Mouse (Mus musculus): Measurements from ENCODE around the gene Myom1. TPM values are rescaled to one million over a fixed set of nuclear protein-coding genes. Genes with fewer than 3 reads are reported as not detected.

The Myom1 gene
- polyA plus RNA-seq, 1 experiment: 111 TPM

GRCm38 (mm10) chr17:71155271-71155670 lies 152.8 kb downstream of the Myom1 start:
- Histone ChIP-seq H3K27ac (ENCODE audit: control insufficient read depth, insufficient read depth, low read depth, low read length, poor library complexity) (no peak overlapping the region), H3K4me3 (replicated peaks; ENCODE audit: control insufficient read depth, low read depth, low read length) (no peak overlapping the region), H3K4me1 (ENCODE audit: control insufficient read depth, insufficient read depth, low read length) (no peaks in the 10 kb centered on the region)
- TF ChIP-seq POLR2A (IDR thresholded peaks at IDR 0.05; ENCODE audit: borderline replicate concordance, control insufficient read depth, low read depth, low read length): no peak
- TF ChIP-seq CTCF (IDR thresholded peaks at IDR 0.05; ENCODE audit: control insufficient read depth, insufficient read depth, low read length): no peak
- 82% methylated on average over 1 of the region's 1 CpGs for WGBS

- TF ChIP-seq CTCF (IDR thresholded peaks at IDR 0.05; ENCODE audit: control insufficient read depth, insufficient read depth, low read length) (no peak), POLR2A (IDR thresholded peaks at IDR 0.05; ENCODE audit: borderline replicate concordance, control insufficient read depth, low read depth, low read length) (no peak)
- H3K4me1 ChIP-seq (ENCODE audit: control insufficient read depth, insufficient read depth, low read length): peaks cover 1% of the 10 kb centered on the region; the same call in 1 of the 2 replicates
- H3K27ac ChIP-seq (ENCODE audit: control insufficient read depth, insufficient read depth, low read depth, low read length, poor library complexity): no peak overlapping the region
- 70% methylated on average over 4 of the region's 4 CpGs for WGBS
- H3K4me3 ChIP-seq (replicated peaks; ENCODE audit: control insufficient read depth, low read depth, low read length): no peak overlapping the region
These were observed 156.7 kb downstream of the Myom1 start for GRCm38 (mm10) chr17:71159152-71159567.

- no peak overlapping the region for H3K27ac ChIP-seq (ENCODE audit: control insufficient read depth, insufficient read depth, low read depth, low read length, poor library complexity)
- H3K4me1 ChIP-seq (ENCODE audit: control insufficient read depth, insufficient read depth, low read length): peaks cover 1% of the 10 kb centered on the region; the same call in 1 of the 2 replicates
- WGBS: 82% methylated on average over 8 of the region's 8 CpGs
- H3K4me3 ChIP-seq (replicated peaks; ENCODE audit: control insufficient read depth, low read depth, low read length): no peak overlapping the region
- TF ChIP-seq CTCF (IDR thresholded peaks at IDR 0.05; ENCODE audit: control insufficient read depth, insufficient read depth, low read length): no peak
- TF ChIP-seq POLR2A (IDR thresholded peaks at IDR 0.05; ENCODE audit: borderline replicate concordance, control insufficient read depth, low read depth, low read length): no peak
These were observed 157.3 kb downstream of the Myom1 start for GRCm38 (mm10) chr17:71159720-71160119.

GRCm38 (mm10) chr17:71160244-71160995 lies 158.0 kb downstream of the Myom1 start:
- Histone ChIP-seq H3K4me1 (ENCODE audit: control insufficient read depth, insufficient read depth, low read length) (peaks cover 1% of the 10 kb centered on the region; the same call in 1 of the 2 replicates), H3K4me3 (replicated peaks; ENCODE audit: control insufficient read depth, low read depth, low read length) (no peak overlapping the region), H3K27ac (ENCODE audit: control insufficient read depth, insufficient read depth, low read depth, low read length, poor library complexity) (no peak overlapping the region)
- 90% methylated on average over 8 of the region's 8 CpGs for WGBS
- no peak for TF ChIP-seq CTCF (IDR thresholded peaks at IDR 0.05; ENCODE audit: control insufficient read depth, insufficient read depth, low read length)
- no peak for TF ChIP-seq POLR2A (IDR thresholded peaks at IDR 0.05; ENCODE audit: borderline replicate concordance, control insufficient read depth, low read depth, low read length)

- H3K4me3 ChIP-seq (replicated peaks; ENCODE audit: control insufficient read depth, low read depth, low read length): no peak overlapping the region
- peaks cover 1% of the 10 kb centered on the region; the same call in 1 of the 2 replicates for H3K4me1 ChIP-seq (ENCODE audit: control insufficient read depth, insufficient read depth, low read length)
- WGBS: 17% methylated on average over 6 of the region's 6 CpGs
- TF ChIP-seq CTCF (IDR thresholded peaks at IDR 0.05; ENCODE audit: control insufficient read depth, insufficient read depth, low read length): no peak
- TF ChIP-seq POLR2A (IDR thresholded peaks at IDR 0.05; ENCODE audit: borderline replicate concordance, control insufficient read depth, low read depth, low read length): no peak
- H3K27ac ChIP-seq (ENCODE audit: control insufficient read depth, insufficient read depth, low read depth, low read length, poor library complexity): no peak overlapping the region
These were observed 162.6 kb downstream of the Myom1 start for GRCm38 (mm10) chr17:71164991-71165390.

GRCm38 (mm10) chr17:71168205-71168815 lies 165.9 kb downstream of the Myom1 start:
- WGBS: 80% methylated on average over 5 of the region's 5 CpGs
- Histone ChIP-seq H3K27ac (ENCODE audit: control insufficient read depth, insufficient read depth, low read depth, low read length, poor library complexity) (no peak overlapping the region), H3K4me1 (ENCODE audit: control insufficient read depth, insufficient read depth, low read length) (peaks cover 1% of the 10 kb centered on the region; the same call in 1 of the 2 replicates), H3K4me3 (replicated peaks; ENCODE audit: control insufficient read depth, low read depth, low read length) (no peak overlapping the region)
- TF ChIP-seq CTCF (IDR thresholded peaks at IDR 0.05; ENCODE audit: control insufficient read depth, insufficient read depth, low read length) (no peak), POLR2A (IDR thresholded peaks at IDR 0.05; ENCODE audit: borderline replicate concordance, control insufficient read depth, low read depth, low read length) (no peak)

- Histone ChIP-seq H3K27ac (ENCODE audit: control insufficient read depth, insufficient read depth, low read depth, low read length, poor library complexity) (no peak overlapping the region), H3K4me3 (replicated peaks; ENCODE audit: control insufficient read depth, low read depth, low read length) (no peak overlapping the region), H3K4me1 (ENCODE audit: control insufficient read depth, insufficient read depth, low read length) (peaks cover 1% of the 10 kb centered on the region; the same call in 1 of the 2 replicates)
- 86% methylated on average over 9 of the region's 9 CpGs for WGBS
- TF ChIP-seq CTCF (IDR thresholded peaks at IDR 0.05; ENCODE audit: control insufficient read depth, insufficient read depth, low read length): no peak
- no peak for TF ChIP-seq POLR2A (IDR thresholded peaks at IDR 0.05; ENCODE audit: borderline replicate concordance, control insufficient read depth, low read depth, low read length)
These were observed 166.4 kb downstream of the Myom1 start for GRCm38 (mm10) chr17:71168846-71169245.

- Histone ChIP-seq H3K4me1 (ENCODE audit: control insufficient read depth, insufficient read depth, low read length) (peaks cover 1% of the 10 kb centered on the region; the same call in 1 of the 2 replicates), H3K4me3 (replicated peaks; ENCODE audit: control insufficient read depth, low read depth, low read length) (no peak overlapping the region), H3K27ac (ENCODE audit: control insufficient read depth, insufficient read depth, low read depth, low read length, poor library complexity) (no peak overlapping the region)
- TF ChIP-seq POLR2A (IDR thresholded peaks at IDR 0.05; ENCODE audit: borderline replicate concordance, control insufficient read depth, low read depth, low read length) (no peak), CTCF (IDR thresholded peaks at IDR 0.05; ENCODE audit: control insufficient read depth, insufficient read depth, low read length) (no peak)
- 79% methylated on average over 1 of the region's 1 CpGs for WGBS
These were observed 167.2 kb downstream of the Myom1 start for GRCm38 (mm10) chr17:71169639-71170038.
